Mouse (Mus musculus): Measurements from ENCODE around the gene Abcb8.

Gene Abcb8

DNA sequence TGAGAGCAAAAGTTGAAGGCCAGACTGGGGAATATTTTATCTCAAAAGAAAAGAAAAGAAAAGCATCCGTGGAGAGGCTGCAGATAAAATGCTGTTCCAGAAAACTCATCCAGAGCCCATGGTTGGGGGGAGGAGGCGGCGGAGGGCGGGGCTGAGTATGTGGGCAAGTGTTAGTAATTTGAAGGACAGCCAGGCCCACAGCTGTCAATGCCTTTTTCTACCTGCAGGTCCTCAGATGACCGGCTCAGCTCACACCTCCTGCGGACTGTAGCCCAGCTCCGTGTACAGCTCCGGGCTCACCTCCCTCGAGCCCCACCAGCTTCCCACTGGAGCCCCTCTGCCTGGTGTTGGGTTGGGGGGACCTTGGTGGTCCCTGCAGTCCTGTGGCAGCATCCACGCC lies 6.2 kb downstream of the Abcb8 start:
- DNase-seq, result no peak

DNA sequence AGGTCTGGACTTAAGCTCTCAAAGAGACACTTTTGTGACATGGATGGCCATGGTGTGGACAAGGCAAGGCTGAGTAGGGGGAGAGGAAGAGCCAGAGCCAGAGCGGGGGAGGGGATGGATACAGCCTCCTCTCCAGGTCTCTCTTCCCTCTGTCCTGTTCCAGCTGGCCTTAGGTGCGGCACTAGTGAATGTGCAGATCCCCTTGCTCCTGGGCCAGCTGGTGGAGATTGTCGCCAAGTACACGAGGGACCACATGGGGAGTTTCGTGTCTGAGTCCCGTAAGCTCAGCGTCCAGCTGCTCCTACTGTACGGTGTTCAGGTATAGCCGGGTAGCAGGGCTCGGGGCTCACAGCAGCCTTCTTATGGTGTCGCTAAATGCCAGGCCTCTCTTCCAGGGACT lies 6.9 kb downstream of the Abcb8 start:
- no peak for DNase-seq

DNA sequence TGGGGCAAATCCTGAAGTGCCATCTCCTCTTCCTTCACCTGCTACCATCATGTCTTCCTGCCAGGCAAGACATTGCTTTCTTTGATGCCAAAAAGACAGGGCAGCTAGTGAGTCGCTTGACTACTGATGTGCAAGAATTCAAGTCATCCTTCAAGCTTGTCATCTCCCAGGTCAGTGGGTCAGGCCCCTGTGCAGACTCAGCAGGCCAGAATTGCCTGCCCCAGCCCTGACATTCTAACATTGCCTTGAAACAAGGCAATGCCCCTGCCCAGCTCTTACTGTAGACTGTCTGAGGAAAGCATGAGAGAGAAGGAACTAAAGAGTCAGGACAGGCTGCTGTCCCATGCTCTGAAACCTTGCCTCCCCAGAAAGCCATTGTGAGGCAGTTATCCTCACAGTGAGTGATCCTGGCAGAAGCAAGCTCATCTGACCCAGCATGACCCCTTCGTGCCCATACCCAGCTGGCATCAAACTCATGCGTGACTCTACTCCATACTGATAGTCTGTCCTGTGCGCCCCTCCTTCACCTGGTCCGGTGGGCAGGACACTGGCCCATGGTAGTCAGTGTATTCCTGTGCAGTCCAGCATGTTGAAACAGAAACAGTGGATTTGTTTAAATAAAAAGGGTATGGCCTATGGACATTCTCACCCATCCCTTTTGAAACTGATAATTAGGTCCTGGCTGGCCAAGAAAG lies 7.6 kb downstream of the Abcb8 start:
- no peak for DNase-seq

DNA sequence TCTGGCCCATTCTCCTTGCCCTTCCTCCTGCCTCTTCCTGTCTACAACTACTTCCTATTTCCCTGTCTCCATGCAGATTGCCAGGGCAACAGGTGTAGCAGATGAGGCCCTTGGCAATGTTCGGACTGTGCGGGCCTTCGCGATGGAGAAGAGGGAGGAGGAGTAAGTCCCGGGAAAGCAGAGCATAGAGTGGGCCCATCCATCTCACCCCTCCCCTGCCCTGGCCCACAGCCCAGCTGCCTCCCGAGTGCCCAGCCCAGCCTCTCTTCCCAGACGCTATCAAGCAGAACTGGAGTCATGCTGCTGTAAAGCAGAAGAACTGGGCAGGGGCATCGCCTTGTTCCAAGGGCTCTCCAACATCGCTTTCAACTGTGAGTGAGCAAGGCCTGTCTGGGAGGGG lies 8.5 kb downstream of the Abcb8 start:
- no peak for DNase-seq

DNA sequence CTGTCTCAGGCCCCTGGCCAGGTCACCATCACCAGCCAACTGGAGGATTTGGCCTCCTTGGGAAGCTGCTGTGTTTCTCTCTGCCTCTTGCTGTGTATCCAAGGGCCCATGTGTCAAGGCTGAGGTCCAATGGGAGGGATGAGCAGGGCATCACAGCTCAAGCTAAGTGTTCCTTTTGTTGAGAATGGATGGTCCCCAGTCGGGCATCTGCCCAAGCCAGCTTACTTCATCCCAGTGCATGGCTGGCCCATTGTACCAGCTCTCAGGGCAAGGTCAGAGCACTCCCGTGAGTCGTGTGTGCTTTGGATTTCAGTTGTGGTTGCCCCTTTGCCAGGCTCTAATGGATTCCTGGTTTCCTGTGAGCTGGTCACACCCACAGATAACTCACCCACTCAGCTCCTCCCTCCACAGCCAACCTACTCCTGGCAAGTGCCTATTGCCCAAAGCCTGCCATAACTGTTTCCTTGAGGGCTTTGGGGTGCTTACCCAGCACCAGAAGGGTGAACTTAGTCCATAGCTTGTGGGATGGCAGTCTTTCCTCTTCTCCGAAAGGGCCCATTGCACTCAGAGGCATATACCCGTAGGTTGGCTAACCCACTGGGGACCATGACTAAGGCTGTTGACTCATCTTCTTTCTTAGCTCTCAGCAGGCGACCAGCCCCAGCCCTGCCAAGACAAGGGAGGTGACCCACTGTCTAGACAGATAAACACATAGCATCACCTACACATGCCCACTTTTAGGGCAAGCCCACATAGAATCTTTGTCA lies 11.3 kb downstream of the Abcb8 start:
- no peak for DNase-seq

DNA sequence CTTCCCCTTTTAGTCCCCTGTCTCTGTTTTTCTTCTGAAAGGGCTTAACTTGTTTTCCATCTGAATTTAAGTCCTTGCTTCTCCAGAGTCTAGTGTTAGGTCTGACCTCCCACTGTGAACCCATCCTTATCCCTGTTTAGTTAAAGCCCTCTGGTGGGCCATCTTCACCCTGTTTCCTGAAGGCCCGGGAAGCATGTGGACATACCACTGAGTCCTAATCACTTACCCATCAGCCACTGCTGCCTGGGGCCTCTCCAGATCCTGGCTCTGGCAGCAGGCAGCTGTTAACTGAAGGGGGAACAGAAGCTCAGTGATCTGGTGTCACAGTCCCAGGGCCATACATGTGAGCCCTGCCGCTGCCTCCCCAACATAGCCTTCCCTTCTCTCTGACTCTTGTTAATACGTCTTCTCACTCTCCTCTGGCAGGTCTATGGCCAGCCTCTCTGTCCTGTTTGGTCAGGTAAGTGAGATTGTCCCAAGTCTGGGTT lies 12.0 kb downstream of the Abcb8 start:
- DNase-seq, result no peak

DNA sequence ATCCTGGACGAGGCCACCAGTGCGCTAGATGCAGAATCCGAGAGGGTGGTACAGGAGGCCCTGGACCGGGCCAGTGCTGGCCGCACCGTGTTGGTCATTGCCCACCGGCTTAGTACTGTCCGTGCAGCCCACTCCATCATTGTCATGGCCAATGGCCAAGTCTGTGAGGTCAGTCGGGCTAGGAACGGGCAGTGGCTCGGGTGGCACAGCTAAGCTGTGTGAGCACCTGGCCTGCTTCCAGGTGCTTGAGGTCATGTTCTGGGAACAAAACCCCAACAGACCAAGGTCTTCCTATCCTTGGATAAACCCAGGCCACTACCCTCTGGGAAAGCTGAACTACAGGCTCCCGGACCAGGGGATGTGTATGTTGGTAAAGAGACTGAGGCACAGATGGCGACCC lies 15.2 kb downstream of the Abcb8 start:
- no peak for DNase-seq

DNA sequence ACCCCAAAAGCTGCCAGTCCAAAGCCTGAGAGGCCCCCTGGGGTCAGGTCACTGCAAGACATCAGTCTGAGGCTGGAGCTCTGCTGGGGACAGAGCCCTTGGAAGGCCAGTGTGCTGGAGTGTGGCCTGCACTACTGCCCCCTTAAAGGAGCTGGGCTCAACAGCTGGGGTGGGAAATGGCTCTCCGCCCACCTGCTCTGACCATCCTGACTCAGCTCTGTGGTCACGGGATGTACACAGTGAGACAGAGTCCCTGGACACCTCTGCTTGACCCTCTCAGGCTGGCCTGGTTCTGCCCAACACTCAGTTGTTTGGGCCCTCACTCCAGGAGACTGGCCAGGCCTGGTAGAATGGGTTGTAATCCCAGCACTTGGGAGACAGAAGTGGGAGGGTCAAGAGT lies 16.0 kb downstream of the Abcb8 start:
- DNase-seq, result no peak

DNA sequence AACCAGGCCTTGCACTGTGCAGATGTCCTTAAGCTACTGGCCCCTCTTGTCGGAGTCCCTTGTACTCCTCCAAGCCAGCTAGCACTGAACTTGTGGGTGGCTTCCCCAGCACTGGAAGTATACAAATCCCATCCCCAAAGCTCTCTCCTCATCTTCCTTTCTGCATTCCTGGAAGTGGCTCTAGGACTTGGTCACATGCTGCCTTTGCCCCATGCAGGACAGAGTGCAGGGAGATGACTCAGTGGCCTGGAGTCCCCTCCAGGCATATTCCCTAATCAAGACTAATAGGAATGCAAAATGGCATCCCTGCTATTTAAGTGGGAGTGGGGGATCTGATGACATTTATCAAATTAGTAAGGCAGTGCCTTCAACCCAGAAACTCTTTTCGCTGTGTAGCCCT lies 18.6 kb downstream of the Abcb8 start:
- DNase-seq, result no peak

DNA sequence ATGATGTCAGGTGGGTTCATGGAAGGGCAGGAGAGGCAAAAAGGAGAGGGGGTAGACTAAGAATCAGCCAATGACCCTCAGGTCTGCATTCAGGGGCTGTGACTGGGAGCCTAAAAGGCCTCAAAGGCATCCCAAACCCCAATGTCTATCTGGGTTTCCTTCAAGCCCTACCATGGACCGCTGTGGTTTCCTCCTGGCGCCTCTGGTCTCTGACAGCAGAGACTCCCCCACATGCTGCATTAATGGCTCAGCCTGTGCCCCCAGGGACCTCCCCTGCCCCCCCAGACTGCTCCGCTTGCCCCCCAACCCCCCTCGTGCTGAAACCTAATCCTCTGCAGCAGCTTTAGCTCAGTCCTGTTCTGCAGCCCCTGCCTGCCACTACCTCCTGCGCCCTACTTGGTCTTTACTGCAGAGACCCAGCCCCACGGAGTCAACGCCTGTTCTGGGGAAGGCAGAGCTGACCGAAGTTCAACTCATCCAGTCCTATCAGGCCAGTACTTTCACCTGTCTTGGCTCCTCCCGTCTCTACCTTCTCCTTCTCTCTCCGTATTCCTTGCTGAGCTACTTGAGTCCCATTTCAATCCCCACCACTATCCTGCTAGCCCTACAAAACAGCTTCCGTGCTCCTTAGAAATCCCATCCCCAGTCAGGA lies 19.7 kb downstream of the Abcb8 start, which contains the start of gene Asic3:
TSS of gene Asic3 (plus strand) at position 351 of the 652 bp plus-strand sequence.
- no peak for DNase-seq

DNA sequence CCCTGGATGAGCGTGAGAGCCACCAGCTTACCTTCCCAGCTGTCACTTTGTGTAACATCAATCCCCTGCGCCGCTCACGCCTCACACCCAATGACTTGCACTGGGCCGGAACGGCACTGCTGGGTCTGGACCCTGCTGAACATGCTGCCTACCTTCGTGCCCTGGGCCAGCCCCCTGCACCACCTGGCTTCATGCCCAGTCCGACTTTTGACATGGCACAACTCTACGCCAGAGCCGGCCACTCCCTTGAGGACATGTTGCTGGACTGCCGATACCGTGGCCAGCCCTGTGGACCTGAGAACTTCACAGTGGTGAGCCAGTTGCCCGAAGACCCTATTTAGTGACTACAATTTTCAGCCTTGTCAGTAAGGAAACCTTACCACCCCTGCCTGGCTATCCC lies 20.5 kb downstream of the Abcb8 start:
- no peak for DNase-seq

DNA sequence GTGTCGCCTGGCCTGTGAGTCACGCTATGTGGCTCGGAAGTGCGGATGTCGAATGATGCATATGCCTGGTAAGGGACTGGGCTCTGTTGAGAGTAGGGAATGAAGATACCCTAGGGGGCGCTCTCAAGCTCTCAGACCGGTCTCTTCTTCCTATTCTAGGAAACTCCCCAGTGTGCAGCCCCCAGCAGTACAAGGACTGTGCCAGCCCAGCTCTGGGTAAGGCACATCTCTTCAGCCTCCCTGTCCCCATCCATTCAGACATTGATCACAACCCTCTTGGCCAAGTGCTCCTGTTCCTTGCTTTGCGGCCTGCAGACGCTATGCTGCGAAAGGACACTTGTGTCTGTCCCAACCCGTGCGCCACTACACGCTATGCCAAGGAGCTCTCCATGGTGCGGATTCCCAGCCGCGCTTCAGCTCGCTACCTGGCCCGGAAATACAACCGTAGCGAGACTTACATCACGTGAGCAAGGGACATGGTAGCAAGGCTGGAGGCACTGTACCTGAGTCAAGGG lies 22.8 kb downstream of the Abcb8 start:
- peak; percentile 29 to 60 for DNase-seq

DNA sequence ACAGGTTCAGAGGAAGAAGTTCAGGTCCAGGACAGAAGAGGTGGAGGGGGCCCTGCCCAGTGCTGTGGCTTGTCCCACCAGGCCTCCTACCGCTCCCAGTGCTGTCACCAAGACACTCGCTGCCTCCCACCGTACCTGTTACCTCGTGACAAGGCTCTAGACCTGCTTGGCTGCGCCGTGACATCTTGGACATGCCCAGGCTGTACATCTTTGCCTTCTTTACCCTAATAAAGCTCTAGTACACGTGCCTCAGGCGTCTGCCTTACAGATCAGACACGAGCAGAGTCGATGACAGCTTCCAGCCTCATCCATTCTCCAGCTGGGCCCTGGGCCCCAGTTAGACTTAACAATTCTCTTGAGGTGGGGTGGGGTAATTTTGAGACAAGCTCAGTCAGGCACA lies 24.1 kb downstream of the Abcb8 start:
- no peak for DNase-seq

DNA sequence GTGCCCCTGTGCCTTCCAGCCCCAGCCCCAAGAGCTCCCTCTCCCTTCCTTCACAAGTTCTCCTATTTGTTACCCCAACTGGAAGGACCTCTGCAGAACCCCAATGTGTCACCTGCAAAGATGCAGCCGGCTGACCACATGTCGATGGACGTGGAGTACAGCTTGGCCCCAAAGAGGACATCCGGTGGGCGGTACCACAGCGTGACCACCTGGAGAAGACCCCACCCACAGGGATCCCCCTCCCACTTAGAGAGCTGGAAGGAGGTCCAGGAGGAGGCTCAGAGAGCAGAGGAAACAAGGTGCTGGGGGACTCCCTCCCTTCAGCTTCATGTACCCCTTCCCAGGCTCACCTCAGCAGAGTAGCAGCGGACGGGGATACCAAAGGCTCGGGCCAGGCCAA lies 26.9 kb downstream of the Abcb8 start:
- DNase-seq, result no peak

DNA sequence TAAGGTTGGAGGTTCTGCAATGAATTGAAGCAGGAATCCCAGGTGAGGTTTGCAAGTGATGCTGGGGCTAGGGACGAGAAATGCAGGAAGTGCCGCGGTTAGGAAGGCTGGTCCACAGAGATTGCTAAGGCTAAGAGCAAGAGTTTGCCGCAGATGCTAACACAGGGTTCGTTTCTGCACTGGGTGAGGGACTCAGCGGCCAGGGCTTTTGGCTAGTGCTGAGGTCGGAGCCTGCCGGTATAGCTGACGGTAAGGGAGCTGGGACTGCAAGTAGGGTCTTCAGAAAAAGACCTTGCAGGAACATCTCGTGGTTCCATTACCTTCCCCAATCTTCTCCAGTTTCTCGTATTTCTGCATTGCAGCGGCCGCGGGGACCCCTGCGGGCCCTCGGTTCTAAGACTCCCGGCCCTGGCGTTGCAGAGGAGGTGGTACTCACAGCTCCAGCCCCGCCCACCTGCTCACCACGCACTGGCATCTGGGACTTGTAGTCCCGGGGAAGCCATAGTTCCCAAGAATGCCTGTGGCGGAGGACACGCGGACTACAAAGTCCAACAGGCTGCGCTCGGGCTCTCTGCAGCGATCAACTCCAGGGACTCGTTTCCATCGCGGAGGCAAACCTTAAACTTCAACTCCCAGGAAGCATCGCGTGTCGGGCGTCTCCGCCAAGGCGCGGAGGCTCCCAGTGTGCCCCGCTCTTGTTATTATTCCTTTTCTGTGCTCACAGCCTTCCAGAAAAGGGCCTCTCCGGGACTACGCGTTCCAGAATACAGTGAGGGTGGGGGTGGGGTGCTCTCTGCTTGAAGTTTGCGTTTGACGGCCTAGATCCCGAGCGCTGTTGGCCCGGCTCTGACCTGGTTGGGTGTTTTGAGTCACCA lies 29.9 kb downstream of the Abcb8 start, which contains the start of the genes Cdk5 and Slc4a2:
TSS of gene Cdk5 (minus strand) at position 402 of the 875 bp plus-strand sequence.
TSS of gene Slc4a2 (plus strand) at position 709 of the 875 bp plus-strand sequence.
- peak; percentile 98 for DNase-seq

DNA sequence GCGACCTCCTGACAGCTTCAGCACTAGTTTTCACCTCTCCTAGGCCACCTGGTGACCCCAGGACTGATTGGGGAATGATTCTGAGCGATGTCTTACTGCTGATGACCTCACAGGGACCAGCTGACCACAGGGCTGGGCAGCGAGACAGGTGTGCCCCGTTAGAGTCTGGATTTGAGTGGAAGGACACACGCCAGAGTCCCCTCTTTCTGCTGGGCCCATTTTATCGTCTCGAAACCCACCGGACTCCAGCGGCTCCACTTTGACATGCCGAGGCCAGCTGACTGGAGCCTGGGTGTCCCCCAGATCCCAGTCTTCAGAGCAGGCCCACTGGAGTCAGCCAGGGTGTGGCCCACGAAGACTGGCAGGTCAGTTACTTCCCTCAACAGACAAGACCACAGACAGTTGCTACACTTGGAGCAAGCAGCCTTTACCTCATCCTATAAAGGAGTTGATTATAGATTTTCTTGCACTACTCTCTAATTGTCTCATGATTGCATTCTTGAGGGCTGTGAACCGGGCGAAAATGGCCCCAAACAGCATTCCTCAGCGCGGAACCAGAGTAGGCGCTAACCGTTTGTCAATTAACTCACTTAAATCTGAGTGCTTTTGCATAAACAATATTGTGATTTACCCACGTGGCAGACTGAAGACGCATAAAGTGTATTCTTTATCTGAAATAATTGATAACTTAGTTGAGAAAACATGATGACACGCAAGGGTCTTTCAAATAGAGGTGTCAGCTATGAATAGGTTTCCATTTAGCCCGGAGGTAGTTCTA lies 30.7 kb downstream of the Abcb8 start:
- no peak for DNase-seq

DNA sequence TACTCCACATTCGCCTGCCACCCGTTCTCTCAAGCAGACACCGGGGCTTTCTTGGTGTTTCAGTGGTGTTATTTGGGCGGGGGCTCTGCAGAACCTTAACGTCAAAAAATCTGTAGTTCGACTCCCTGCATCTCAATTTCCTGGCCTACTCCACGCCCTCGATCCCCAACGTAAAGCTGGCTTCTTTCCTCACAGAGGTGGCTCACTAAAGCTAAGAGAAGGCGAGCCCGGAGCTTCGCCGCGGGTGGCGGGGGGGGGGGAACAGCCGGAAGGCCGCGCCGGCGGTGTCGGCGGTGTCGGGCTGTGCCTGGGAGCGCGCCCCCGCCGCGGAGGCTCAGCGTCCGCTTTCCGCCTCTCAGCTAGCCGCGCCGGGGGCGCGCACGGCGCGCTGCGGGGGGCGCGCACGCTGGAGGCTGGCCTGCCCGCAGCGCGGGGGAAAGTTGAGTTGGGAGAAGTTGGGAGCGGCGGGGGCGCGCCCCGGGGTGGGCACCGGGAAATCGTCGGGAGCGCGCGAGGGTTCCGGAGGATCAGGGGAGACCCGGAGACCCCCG lies 31.5 kb downstream of the Abcb8 start:
- peak; percentile 75 to 78 for DNase-seq

DNA sequence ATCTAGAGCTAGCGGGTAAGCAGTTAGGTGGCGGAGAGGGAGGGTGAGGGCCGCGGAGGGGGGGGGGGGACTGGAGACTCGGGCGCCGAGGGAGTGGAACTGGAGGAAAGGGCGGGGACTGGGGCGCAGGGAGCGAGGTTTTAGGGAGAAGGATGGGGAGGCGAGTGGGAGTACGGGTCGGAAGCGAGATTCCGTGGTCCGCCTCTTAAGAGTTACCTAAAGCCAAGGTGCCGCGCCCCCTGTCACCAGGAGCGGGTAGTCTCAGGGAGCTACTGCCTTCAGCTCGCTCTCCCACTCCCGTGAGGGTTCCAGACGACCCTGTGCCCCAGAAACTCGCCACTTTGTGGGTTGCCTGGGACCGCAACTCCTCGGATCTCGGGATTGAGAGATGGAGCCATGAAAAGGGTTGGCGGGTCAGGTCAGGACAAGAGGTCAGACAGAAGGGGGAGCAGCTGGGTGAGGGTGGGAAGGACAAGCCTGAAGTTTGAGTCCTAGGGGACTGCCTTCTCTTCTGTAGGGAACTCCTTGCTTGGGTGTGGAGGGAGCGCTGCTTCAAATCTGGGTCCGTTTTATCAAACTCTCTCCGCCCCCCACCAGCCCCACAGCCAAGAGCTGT lies 32.1 kb downstream of the Abcb8 start:
- peak; percentile 64 to 72 for DNase-seq

DNA sequence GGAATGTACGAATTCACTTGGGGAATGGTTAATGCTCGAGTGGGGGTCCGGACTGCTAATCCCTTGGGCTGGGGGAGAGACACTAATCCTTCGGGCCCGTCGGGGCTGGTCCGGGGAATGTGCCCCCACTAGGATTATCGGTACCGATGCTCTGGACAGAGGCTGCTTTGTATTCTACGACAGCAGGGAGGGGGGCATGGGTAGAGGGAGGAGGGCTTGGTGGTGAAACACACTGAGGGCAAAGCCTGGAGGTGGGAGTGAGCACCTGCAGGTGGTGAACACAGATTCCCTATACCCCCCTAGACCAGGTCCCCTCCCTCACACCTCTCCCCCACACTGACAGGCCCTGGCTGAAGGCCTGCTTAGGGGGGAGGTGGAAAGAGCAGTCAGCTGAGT lies 32.6 kb downstream of the Abcb8 start:
- peak; percentile 26 to 43 for DNase-seq

DNA sequence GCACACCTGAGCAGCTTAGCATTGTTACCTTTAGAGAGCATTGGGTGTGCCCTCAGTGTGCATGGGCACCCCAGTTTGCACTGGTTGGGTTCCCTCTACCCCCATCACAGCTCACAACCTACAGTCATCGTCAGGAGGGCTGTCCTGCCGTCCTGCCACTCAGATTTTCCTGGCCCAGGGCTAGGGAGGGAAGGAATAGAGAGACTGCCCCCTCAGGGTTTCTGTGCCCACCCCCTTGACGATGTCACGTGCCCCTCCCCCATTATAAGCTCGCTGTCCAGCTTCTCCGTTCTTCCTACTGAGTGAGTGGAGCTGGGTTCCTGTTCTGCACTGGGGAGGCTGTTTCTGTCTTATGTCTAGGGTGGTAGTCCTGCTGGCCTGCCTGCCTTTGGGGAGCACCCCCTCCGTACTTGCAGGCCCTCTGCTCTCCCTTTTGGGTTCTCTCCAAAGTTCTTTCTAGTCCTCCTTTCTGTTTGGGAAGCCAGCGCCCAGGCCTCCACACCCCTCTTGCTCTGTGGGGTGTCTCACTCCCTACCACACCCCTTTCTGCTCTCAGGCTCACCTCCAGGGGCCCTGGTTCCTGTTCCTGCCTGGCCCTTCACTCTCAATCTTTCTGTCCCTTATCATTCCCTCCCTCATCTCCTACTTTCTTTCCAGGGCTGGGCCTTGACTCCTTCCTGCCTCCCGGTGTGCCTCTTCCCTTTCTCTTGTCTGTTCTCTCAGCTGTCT lies 33.3 kb downstream of the Abcb8 start:
- DNase-seq, result no peak

Data from thymus, adult 18-20 months (tissue).